Mouse (Mus musculus): ENCODE data around the gene Bend6.
"Not testable (repeated sequence)": the region's sequence is repeated elsewhere in the genome, so short reads cannot be mapped to it uniquely, and the experiment has no call there.

Bend6 gene

GRCm38 (mm10) chr1:33906927-33907326, 689 bp downstream of the Bend6 start:
- no peak for DNase-seq (ENCODE audit: low spot score in 2 of 2)

DNA sequence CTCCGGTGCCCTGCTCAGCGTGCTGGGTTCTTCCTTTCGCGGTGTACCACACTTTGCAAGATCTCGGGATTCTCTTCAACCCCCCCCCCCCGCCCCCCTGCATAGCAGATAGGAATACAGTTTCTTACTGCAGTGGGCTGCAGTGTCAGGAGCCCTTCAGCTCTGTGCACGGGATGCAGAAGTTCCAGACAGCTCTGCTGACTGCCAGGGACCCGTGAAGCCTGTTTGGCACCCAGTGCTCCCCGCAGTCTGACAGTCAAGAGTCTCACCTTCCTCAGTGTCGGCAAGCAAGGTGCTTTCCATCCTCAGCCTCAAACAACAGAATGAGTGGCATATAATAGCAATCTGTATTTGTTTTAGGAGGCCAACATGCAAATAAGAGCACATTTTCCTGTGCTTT, 1.4 kb downstream of the Bend6 start:
- no peak for DNase-seq (ENCODE audit: low spot score in 2 of 2)

DNA sequence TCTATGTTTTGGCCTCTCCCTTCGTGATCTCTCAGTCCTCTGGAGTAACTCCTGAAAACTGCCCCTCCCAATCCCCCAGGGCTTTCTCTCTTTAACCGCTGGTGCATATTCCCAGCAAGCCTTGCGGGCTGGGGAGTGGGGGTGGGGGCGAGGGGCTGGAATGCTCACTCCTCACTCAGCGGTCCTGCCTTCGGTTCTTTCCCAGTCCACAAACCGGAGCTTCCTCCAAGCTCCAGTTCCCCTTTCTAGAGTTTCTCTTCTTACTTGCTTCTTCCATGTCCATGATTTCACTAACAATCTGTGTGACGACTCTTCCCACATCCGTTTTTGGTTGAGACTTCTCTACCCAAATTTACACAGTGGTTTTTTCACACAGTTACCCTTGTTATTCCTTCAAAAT, 4.0 kb downstream of the Bend6 start:
- DNase-seq (ENCODE audit: low spot score in 2 of 2): no peak

DNA sequence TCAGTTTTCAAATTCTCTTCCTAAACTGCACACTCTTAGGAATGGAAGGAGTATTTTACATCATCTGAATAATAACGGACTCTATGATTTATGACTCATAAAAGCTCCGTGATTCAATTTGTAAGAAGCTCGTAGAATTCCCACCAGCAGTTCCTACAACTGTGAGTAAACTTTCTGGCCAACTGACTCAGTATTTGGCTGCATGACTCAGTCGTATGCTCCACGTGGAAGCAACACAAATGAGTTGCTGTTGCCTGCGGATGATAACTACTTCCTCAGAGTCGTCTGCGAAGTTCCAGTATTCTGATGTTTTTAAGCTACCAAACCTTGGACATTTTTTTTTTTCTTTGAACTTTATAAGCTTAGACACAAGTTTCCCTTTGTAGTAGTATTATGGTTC, 7.4 kb downstream of the Bend6 start:
- no peak for DNase-seq (ENCODE audit: low spot score in 2 of 2)

- DNase-seq (ENCODE audit: low spot score in 2 of 2): no peak
These were observed 9.2 kb downstream of the Bend6 start for GRCm38 (mm10) chr1:33898373-33898772.

DNA sequence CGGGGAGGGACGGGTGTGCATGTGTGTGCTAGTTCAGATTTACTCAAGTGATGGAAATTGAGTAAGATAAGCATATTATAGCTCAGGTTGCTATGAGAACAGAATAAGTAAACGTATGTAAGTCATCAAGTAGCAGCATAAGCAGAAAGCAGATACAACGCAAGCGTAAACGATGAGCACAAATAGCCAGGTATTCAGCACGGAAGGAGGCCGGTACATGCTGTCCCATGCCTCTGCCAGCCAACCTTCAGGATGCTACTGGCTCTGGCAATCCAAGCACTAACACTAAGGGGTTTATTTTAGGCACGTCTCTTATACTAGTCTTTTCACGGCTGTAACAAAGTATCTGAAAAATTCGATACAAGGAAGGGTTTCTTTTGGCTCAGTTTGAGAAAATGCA, 10.2 kb downstream of the Bend6 start:
- no peak for DNase-seq (ENCODE audit: low spot score in 2 of 2)

- DNase-seq (ENCODE audit: low spot score in 2 of 2): no peak
These were observed 10.9 kb downstream of the Bend6 start for GRCm38 (mm10) chr1:33896666-33897065.

DNA sequence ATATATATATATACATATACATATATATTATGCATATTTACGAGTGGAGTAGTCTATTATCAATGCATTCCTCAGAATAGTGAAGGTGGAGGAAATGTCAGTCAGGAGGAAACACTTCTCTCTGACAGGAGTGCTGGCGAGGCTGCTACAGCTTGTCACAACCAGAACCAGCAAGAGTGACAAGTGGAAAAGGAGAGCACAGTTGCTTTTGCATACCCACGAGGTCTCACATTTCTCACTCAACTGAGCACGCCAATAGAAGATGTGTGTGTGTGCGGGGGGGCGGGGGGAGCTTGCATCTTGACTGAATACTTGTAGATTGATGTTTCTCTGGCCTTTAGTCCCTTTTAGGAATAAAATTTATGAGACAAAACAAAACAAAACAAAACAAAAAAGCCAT, 11.5 kb downstream of the Bend6 start:
- DNase-seq (ENCODE audit: low spot score in 2 of 2): no peak

DNA sequence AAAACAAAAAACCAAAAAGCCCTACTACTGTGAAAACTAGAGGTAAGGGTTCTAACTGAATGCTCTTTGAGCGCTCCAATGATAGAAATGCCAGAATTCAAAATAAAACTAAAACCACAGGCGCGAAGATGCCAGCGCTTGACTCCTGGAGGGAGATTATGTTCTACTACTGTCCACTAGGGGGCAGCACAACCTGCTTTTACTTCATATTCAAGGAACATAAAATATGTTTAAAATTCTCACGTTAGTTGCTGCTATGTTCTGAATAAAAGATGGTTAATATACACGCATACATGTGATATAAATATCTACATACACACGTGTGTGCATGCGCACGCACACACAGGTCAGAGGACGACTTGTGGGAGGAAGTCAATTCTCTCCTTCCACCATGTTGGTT, 14.8 kb downstream of the Bend6 start:
- peak in 1 of 2 experiments; percentile 65 for DNase-seq (ENCODE audit: low spot score in 2 of 2)

GRCm38 (mm10) chr1:33883102-33883839, 24.3 kb downstream of the Bend6 start:
- peak; percentile 25 to 59 for DNase-seq (ENCODE audit: low spot score in 2 of 2)

GRCm38 (mm10) chr1:33878170-33878569, 29.4 kb downstream of the Bend6 start:
- DNase-seq (ENCODE audit: low spot score in 2 of 2): no peak

GRCm38 (mm10) chr1:33876416-33876815, 31.2 kb downstream of the Bend6 start:
- DNase-seq (ENCODE audit: low spot score in 2 of 2): no peak

DNA sequence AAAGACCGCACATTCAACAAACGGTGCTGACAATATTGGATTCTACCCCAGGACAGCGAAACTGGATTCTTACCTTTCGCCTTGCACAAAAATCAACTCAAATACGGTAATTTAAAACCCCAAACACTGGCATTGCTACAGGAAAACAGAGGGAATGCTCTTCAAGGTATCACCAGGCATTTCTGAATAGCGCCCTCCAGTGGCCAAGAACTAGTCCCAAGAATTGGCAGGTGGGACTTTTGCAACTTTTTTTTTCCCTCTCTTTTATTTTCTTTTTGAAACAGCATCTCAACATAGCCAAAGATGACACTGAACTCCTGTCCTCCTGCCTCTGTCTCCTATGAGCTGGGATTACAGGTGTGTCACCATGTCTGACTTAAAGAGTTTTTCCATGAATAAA, 31.9 kb downstream of the Bend6 start:
- DNase-seq (ENCODE audit: low spot score in 2 of 2): no peak

DNA sequence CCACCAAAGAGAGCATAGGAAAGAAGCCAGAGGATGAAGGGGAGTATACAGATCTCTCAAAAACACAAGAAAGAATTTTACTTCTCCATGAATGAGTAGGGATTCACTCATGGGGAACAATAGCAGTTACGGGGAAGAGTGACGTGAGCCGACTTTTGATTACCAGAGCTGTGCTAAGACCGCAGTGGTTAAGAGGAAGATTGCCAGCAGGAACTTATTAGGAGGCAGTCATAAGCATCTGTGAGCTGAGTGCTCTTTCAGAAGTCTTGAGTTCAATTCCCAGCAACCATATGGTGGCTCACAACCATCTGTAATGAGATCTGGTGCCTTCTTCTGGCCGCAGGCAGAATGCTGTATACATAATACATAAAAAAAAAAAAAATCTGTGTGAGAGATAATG, 34.1 kb downstream of the Bend6 start:
- no peak for DNase-seq (ENCODE audit: low spot score in 2 of 2)

DNA sequence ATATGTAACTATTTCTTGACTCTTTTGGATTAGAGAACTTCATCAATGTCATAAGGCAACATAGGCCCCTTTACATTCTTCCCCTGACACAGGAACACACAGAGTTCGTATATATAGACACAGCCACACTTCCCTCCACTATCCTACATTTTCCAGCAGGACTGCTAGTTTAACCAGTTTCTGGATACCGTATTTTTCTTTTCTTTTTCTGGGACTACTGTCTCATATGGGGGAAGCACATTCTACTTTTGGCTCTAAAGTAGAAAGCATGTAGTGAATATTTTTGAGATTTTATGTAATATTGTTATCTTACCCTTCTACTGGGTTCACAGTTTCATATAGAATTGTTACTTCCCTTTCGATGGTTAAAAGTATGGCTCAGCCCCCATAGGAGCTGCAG, 38.2 kb downstream of the Bend6 start:
- no peak for DNase-seq (ENCODE audit: low spot score in 2 of 2)

DNA sequence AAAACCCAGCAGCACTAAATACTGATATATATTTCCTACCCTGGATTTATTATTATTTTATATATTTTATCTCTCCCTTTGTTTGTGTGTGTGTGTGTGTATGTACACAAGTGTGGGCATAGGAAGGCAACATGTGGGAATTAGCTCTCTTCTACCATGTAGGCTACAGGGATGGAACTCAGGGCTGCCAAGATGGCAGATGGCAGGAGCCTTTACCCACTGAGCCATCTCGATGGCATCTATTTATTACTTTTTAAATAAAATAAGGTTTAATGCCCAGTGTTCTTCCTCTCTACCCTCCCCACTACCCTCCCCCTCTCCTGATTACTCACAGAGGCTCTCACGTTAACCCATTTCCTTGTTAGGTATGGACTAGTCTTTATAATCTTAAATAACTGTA, 38.6 kb downstream of the Bend6 start:
- DNase-seq (ENCODE audit: low spot score in 2 of 2): no peak

GRCm38 (mm10) chr1:33846807-33847206, 60.8 kb downstream of the Bend6 start:
- DNase-seq (ENCODE audit: low spot score in 2 of 2): no peak

DNA sequence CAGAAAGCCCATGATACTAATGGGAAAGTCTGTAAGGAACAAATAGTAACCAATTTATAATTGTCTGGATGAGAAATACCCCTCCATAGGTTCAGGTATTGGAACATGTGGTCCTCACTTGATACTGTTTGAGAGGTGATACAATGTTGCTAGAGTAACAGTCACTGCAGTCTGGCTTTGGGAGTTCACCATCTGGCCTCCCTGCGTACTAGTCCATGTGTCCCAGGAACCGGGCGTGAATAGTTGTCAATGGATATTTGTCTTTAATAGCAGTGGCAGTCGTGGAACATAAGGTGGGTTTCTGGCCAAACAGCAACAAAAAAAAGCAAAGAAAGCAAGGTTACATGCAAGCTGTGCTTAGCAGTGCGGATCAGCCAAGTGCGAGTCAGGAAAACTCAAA, 63.8 kb downstream of the Bend6 start:
- DNase-seq (ENCODE audit: low spot score in 2 of 2): no peak

DNA sequence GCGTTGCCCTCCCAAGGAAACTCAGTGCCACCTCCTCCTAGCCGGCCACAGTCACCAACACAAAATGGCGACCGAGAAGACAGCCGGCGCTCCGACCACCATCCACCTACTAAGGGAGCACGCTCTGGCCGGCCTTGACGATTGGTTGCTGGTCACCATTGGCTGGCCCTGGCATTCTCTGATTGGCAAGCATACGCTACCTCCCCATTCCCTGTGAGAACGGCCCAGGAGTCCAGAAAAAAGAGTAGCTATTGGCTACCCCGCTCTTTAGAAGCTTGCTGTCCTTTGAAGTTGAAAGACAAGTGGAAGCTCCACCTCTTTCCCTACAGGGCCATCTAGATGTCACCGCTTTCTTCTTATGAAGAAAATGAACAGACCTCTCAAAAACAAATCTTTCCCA, 68.7 kb downstream of the Bend6 start:
- not testable (repeated sequence) for DNase-seq (ENCODE audit: low spot score in 2 of 2)

- no peak for DNase-seq (ENCODE audit: low spot score in 2 of 2)
These were observed 77.0 kb downstream of the Bend6 start for GRCm38 (mm10) chr1:33830586-33830985.

- DNase-seq (ENCODE audit: low spot score in 2 of 2): no peak
These were observed 89.7 kb downstream of the Bend6 start for GRCm38 (mm10) chr1:33817931-33818330.

DNA sequence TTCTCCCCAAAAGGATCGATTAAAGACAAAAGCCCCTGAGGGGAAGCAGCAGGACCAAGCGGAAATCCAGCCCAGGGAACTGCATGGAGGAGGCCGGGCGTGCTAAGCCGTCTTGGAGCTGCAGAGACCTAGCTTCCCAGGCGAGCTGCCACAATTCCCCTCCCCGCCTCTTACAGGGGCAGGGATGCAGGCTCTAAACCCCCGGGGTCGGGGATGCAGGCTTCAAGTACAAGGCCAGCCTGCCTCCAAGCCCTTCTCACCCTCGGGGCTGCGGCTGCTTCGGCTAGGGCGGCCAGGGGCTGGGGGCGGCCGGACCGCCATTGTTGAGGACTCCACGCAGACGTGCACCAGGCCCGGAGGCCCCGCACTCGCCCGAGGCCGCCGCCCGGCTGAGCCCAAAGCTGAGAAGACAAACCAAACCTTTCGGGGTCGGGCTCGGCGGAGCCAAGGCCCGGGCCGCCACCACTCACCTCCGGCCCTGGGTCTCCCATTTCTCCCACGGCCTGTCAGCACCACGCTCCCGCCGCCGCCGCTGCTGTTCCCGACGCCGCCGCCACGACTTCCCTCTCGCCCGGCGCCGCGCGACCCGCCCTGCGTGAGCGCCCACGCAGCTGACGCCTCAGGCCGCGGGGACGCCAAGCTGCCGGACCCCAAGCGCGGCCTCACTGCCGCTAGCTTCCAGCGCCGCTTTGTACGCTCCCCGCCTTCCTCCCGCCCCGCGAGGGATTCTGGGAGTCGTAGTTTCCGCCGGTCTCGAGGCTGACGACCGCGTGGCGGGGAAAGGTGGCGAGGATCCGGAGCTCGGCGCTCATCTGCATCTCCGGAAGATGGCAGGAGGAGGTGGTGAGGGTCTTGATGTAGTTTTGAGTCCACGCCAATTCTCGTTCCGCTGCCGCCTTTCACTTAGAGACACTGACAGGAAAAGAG, 93.5 kb downstream of the Bend6 start, which contains the start of gene Zfp451:
TSS of gene Zfp451 (minus strand) at position 728 of the 927 bp plus-strand sequence.
- DNase-seq (ENCODE audit: low spot score in 2 of 2): peak; percentile 90 to 94

- DNase-seq (ENCODE audit: low spot score in 2 of 2): no peak
These were observed 94.1 kb downstream of the Bend6 start for GRCm38 (mm10) chr1:33813495-33813867.
